Mouse (Mus musculus) E14TG2a.4 (cell line): Measurements from ENCODE around the gene Camkk1.

Experiments
- CTCF ChIP-seq: conservative IDR thresholded peaks from 2 replicates; pipeline ENCODE4 v1.5.1; 2014; ENCODE audit warnings: low read length
- POU5F1 ChIP-seq: IDR thresholded peaks from 2 replicates; pipeline ENCODE4 v1.6.1; 2014; ENCODE audit warnings: low read length, borderline replicate concordance

DNA sequence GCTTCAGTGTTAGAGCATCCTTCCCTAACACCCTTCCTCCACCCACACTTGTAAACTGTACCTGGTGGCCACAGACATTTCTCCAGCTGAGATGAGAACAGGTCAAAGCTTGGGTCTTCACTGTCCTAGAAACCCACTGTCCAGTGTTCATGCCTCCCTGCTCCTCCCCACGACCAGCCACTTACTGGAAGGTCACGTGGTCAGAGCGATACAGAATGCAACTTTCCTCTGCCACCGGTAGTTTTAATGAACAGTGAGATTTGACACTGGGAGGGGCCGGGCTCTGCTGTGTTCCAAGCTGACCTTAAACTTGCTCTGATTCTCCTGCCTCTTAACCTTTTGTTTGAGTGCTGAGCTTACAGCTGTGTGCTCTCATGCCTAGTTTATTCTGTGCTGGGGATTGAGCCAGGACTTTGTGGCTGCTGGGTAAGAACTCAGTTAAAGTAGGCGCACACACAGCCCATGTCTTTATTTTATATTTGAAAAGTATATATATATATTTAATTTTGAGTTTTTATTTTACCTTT is 25.5 kb downstream of the Camkk1 start:
- TF ChIP-seq CTCF (no peak), POU5F1 (no peak)
